Mouse (Mus musculus): ENCODE measurements around the gene Tnfrsf19.

Gene Tnfrsf19

DNA sequence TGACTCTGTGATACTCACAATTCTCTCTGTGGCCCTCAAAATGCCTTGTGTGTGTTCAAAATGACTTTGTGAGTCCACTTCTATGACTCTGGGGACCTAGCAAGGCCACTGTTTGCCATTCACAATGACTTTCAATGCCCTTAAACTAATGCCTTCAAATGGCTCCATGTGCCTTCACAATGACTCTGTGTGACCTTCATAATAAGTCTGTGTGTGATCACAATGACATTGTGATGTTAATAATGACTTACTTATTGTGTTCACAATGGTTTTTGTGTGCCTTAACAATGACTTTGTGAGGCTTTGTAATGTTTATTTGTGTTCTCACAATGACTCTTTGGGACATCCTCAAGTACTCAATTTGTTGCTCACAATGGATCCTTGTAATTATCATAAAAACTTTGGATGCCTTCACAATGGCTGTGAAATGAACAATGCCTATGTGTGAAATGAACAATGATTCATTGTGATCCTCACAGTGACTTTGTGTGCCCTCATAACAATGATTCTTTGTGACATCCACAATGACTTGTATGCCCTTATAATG lies 88.6 kb downstream of the Tnfrsf19 start:
- DNase-seq = no peak

DNA sequence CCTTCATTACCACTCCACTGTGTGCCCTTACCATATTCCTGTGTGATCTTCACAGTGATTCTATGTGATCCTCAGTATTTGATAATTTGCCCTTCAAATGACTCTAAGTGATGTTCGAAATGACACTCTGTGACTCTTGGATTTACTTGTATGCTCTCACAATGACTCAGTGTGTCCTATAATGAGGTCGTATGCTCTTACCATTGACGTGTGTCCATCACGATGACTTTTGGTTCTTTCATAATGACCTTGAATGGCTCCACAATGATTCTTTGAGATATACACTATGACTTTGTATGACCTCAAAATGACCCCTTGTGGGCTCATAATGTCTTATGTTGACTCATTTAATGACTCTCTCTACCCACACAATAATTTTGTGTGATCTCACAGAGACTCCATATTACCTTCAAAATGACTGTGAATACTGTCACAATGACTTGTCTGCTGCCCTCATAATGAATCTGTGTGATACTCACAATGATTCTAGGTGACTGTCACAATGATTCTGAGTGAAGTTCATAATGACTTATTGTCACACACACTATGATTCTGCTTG lies 108.7 kb downstream of the Tnfrsf19 start:
- DNase-seq = no peak

DNA sequence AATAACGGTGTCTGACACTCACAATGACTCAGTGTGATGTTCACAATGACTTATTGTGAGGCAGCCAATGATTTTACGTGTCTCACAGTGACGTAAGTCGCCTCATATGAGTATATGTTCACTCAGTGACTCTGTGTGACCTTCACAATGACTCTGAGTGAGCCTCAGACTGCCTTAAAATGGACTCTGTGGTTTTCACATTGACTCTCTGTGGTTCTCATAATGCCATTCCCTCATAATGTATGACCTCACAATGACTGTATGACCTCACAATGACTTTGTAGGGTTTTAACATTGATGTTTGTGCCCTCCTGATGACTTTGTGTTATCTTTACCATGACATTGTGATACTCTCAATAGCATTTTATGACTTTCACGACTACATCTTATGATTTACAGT lies 110.6 kb downstream of the Tnfrsf19 start:
- no peak for DNase-seq

DNA sequence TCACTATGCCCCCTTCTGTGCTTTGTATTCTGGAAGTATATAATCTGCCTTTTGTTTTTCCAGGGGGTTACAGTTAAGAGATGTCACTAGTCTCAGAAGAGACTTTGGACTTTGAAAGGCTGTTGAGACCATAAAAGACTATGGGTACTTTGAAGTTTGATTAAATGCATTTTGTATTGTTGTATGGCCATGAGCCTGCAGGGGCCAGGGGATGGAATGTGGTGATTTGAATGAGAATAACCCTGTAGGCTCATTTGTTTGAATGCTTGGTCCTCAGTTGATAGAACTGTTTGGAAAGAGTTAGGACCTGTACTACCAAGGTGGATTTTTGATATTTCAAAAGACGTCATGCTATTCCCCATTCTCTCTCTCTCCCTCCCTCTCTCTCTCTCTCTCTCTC lies 120.3 kb downstream of the Tnfrsf19 start:
- DNase-seq = no peak

DNA sequence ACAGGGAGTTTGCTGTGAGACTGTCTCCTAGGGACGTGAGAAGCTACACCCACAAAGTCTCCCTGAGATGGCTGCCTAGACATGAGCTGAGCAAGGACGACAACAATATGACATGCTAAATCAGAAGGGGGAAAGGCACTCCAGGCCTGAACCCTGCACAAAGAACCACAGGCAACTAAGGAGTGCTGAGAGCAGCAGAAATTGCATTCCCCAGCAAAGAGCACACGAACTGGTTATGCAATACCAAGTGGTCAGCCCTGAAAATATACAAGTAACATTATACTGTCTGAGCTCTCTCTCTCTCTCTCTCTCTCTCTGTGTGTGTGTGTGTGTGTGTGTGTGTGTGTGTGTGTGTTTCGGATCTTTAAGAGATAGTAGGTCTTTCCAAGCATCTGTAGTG lies 129.6 kb downstream of the Tnfrsf19 start:
- DNase-seq = no peak
